Mouse (Mus musculus): ENCODE results near the gene Chst5. TPM values are rescaled to one million over a fixed set of nuclear protein-coding genes. Genes with fewer than 3 reads are reported as not detected.
"Not testable (repeated sequence)": the region's sequence is repeated elsewhere in the genome, so short reads cannot be mapped to it uniquely, and the experiment has no call there.

Gene Chst5
- polyA plus RNA-seq, 1 experiment from 2014 or later: 4.3 TPM

DNA sequence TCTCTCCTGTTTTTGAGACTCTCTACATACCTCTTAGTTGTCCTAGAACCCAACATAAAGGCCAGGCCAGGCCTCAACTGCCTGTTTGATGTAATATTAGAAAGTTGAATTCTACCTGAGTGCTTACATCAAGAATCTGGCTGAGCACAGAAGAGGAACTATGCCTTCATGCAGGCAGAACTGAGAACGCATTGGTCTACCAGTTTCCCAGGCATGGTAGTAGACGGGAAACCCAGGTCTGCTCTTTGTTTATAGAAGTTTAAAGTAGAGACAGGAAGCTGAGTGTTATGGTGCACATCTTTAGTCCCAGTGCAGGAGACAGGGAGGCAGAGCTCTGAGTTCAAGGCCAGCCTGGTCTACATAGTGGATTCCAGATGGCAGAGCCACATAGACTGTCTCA is 36.9 kb upstream of the Chst5 start:
- DNase-seq (ENCODE audit: low spot score) (no peak), ATAC-seq (ENCODE audit: insufficient read depth, low FRiP score, low TSS enrichment) (no peak)
- Histone ChIP-seq H3K27me3 (ENCODE audit: control insufficient read depth, insufficient read depth, low read length) (no peaks in the 10 kb centered on the region), H3K36me3 (ENCODE audit: control insufficient read depth, insufficient read depth, low read length) (peaks cover 13% of the 10 kb centered on the region), H3K4me2 (ENCODE audit: low read depth) (no peak overlapping the region), H3K9me3 (ENCODE audit: control insufficient read depth, low read length) (no peaks in the 10 kb centered on the region), H3K9ac (ENCODE audit: low read length) (no peak overlapping the region), H3K4me3 (ENCODE audit: low read depth, low read length) (no peak overlapping the region), H3K4me1 (ENCODE audit: control insufficient read depth, insufficient read depth, low read length) (no peaks in the 10 kb centered on the region), H3K27ac (ENCODE audit: low read depth, low read length) (no peak overlapping the region)
- 87% methylated on average over 2 of the region's 2 CpGs for WGBS

DNA sequence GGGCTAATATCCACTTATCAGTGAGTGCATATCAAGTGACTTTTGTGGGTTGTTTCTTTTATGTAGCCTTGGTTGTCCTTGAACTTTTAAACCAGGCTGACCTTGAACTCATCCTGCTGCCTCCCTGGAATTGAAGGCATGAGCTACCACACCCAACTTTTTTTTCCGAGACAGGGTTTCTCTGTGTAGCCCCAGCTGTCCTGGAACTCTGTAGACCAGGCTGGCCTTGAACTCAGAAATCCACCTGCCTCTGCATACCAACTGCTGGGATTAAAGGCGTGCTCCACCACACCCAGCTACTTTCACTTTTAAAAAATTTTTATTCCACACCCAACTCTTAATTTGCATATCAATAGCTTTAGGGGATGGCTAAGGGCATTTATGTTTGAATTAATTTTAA is 33.3 kb upstream of the Chst5 start:
- 95% methylated on average over 2 of the region's 2 CpGs for WGBS
- Histone ChIP-seq H3K27ac (ENCODE audit: low read depth, low read length) (no peak overlapping the region), H3K9ac (ENCODE audit: low read length) (no peak overlapping the region), H3K9me3 (ENCODE audit: control insufficient read depth, low read length) (no peaks in the 10 kb centered on the region), H3K4me1 (ENCODE audit: control insufficient read depth, insufficient read depth, low read length) (peaks cover 9% of the 10 kb centered on the region), H3K27me3 (ENCODE audit: control insufficient read depth, insufficient read depth, low read length) (no peaks in the 10 kb centered on the region), H3K4me2 (ENCODE audit: low read depth) (no peak overlapping the region), H3K4me3 (ENCODE audit: low read depth, low read length) (no peak overlapping the region), H3K36me3 (ENCODE audit: control insufficient read depth, insufficient read depth, low read length) (peaks cover 13% of the 10 kb centered on the region)
- ATAC-seq (ENCODE audit: insufficient read depth, low FRiP score, low TSS enrichment) (no peak), DNase-seq (ENCODE audit: low spot score) (no peak)

DNA sequence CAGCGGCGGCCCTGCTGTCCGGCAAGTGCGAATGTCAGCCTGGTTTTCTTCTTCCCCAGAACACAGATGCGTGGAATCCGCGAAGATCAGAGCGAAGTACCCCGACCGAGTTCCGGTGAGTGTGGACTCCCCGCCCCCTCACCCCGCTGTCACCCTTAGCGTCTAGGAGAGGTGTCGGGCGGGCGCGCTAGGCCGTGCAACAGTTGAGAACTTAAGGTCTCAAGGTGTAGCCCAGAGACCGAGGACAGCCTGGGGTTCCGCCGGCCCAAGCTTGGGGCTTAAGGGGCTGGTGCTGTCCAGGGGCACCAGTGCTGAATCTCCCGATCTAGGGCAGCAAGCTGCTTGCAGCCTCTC is 30.8 kb upstream of the Chst5 start:
- Histone ChIP-seq H3K36me3 (ENCODE audit: control insufficient read depth, insufficient read depth, low read length) (peaks cover 2% of the 10 kb centered on the region), H3K9ac (ENCODE audit: low read length) (peak overlapping the region; percentile 87), H3K4me2 (ENCODE audit: low read depth) (peak overlapping the region; percentile 77), H3K4me1 (ENCODE audit: control insufficient read depth, insufficient read depth, low read length) (peaks cover 9% of the 10 kb centered on the region), H3K27me3 (ENCODE audit: control insufficient read depth, insufficient read depth, low read length) (no peaks in the 10 kb centered on the region), H3K9me3 (ENCODE audit: control insufficient read depth, low read length) (no peaks in the 10 kb centered on the region), H3K27ac (ENCODE audit: low read depth, low read length) (no peak overlapping the region), H3K4me3 (ENCODE audit: low read depth, low read length) (peak overlapping the region; percentile 96)
- DNase-seq (ENCODE audit: low spot score) (peak; percentile 59), ATAC-seq (ENCODE audit: insufficient read depth, low FRiP score, low TSS enrichment) (no peak)
- under 1% methylated on average over 23 of the region's 23 CpGs for WGBS

DNA sequence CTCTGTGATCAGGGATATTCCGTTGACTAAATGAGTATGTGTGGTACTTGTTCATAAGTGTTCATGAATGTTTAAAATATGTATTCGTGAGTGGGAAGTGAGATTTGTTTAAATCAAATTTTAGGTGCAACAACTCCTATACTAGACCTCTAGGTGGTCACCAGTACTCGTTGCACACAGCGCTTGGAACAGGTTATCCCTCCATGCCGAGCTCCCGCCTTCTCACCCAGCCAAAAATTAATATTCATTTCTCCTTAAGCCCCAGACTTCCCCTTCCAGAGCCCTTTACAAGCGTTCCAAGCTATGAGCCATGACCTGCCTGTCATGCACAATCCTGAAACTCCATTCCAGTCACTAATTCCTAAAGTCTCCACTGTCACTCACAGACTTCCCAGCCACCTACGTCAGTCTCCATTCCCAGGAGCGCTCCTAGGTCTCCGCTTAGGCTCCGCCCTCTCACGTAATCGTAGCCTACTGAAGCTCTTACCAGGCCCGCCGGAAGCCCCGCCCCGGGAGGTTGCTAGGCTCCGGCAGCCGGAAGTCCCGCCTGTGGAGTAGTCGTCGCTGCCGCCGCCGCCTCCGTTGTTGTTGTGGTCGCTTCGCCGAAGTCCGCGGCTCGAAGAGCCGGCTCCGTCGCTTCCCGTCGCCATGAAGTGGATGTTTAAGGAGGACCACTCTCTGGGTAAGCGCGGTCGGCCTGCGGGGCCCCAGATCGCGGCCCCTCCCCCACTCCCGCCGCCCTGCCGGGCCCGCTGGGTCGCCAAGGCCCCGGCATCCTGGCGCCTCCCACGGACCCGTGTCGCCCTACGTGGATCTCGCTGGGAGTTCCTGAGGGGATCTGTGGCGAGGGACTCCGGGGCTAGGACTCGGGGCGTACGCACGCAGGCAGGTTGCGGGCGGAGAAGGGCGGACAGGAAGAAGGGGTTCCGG is 30.2 kb upstream of the Chst5 start, which contains the start of gene Gabarapl2:
Gene Gabarapl2, plus strand, starts transcription at position 533 of the 930 bp plus-strand sequence.
- H3K27ac ChIP-seq (ENCODE audit: low read depth, low read length): 0 out of 2 replicates have a peak within 1 kb of the TSS, but pooled peaks have one; percentile 35
- peak within 1 kb of the TSS; percentile 96 for H3K4me3 ChIP-seq (ENCODE audit: low read depth, low read length)
- ATAC-seq (ENCODE audit: insufficient read depth, low FRiP score, low TSS enrichment) (peak; percentile 98), DNase-seq (ENCODE audit: low spot score) (peak; percentile 97)
- H3K36me3 ChIP-seq (ENCODE audit: control insufficient read depth, insufficient read depth, low read length): peaks cover 2% of the 10 kb centered on the region
- under 1% methylated on average over 62 of the region's 65 CpGs for WGBS
- peak within 1 kb of the TSS; percentile 87 for H3K9ac ChIP-seq (ENCODE audit: low read length)
- H3K4me1 ChIP-seq (ENCODE audit: control insufficient read depth, insufficient read depth, low read length): peaks cover 9% of the 10 kb centered on the region
- H3K4me2 ChIP-seq (ENCODE audit: low read depth): peak within 1 kb of the TSS; percentile 77
- H3K9me3 ChIP-seq (ENCODE audit: control insufficient read depth, low read length): no peaks in the 10 kb centered on the region
- H3K27me3 ChIP-seq (ENCODE audit: control insufficient read depth, insufficient read depth, low read length): no peaks in the 10 kb centered on the region

DNA sequence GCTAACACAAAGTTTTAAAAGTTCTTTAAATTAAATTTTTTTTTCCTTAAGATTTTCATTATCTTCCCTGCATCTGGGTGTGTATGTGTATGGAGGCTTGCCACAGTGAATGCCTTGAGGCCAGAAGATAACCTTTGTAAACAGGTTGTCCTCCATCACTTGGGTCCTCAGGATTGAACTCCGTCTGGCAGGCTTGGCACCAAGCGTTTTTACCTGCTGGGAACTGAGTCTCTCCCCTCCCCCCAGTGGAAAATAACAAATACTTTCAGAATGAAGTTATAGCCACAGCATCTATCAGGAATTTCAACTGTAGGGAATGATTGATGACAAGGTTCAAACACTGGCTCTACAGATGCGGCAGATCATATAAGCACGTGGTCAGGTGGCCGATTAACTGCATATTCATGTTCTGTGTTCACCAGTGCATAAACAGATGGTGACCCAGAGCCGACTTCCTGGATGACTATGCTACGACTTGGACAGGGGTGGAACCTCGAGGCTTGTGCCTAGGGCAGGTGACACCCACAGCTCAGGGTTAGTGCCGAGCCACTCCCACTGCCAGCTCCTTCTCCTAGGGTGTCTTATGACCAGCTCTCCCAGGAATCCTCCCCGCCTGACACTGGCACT is 29.4 kb upstream of the Chst5 start:
- peak overlapping the region; percentile 1; the same call in 1 of the 2 replicates for H3K9ac ChIP-seq (ENCODE audit: low read length)
- DNase-seq (ENCODE audit: low spot score): peak; percentile 38
- peak; percentile 64 for ATAC-seq (ENCODE audit: insufficient read depth, low FRiP score, low TSS enrichment)
- H3K4me1 ChIP-seq (ENCODE audit: control insufficient read depth, insufficient read depth, low read length): peaks cover 9% of the 10 kb centered on the region
- peaks cover 2% of the 10 kb centered on the region for H3K36me3 ChIP-seq (ENCODE audit: control insufficient read depth, insufficient read depth, low read length)
- WGBS: 13% methylated on average over 10 of the region's 10 CpGs
- no peak overlapping the region for H3K27ac ChIP-seq (ENCODE audit: low read depth, low read length)
- H3K4me3 ChIP-seq (ENCODE audit: low read depth, low read length): peak overlapping the region; percentile 96
- no peaks in the 10 kb centered on the region for H3K9me3 ChIP-seq (ENCODE audit: control insufficient read depth, low read length)
- H3K4me2 ChIP-seq (ENCODE audit: low read depth): peak overlapping the region; percentile 77
- H3K27me3 ChIP-seq (ENCODE audit: control insufficient read depth, insufficient read depth, low read length): no peaks in the 10 kb centered on the region

DNA sequence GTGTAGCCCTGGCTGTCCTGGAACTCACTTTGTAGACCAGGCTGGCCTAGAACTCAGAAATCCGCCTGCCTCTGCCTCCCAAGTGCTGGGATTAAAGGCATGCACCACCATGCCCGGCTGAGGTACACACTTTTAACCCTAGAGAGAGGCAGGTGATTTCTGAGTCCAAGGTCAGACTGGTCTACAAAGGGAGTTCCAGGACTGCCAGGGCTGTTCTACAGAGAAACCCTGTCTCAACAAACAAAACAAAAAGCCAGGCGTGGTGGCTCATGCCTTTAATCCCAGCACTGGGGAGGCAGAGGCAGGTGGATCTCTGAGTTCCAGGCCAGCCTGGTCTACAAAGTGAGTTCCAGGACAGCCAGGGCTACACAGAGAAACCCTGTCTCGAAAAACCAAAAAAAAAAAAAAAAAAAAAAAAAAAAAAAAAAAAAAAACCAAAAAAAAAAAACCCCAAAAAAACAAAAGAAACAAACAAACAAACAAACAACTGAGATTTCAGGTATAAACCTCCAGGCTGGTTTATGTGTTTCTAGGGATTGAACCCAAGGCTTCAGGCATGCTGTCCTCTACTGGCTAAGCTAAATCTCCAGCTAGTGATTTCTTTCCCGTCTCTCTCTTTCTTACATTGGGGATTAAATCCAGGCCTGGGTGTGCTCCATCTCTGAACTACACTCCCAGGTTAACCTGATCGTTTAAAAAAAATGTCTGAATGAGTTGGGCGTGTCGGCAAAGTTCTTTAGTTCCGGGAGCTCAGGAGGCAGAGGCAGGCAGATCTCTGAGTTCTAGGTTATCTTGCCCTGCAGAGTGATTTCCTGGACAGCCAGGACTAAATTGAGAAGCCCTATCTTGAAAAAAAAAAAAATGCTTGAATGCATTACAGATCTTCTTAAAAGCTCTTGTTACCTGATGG is 28.1 kb upstream of the Chst5 start:
- 86% methylated on average over 8 of the region's 9 CpGs for WGBS
- H3K9ac ChIP-seq (ENCODE audit: low read length); H3K9me3 ChIP-seq (ENCODE audit: control insufficient read depth, low read length); H3K4me3 ChIP-seq (ENCODE audit: low read depth, low read length); H3K4me2 ChIP-seq (ENCODE audit: low read depth); H3K27ac ChIP-seq (ENCODE audit: low read depth, low read length); H3K27me3 ChIP-seq (ENCODE audit: control insufficient read depth, insufficient read depth, low read length); H3K4me1 ChIP-seq (ENCODE audit: control insufficient read depth, insufficient read depth, low read length); ATAC-seq (ENCODE audit: insufficient read depth, low FRiP score, low TSS enrichment); DNase-seq (ENCODE audit: low spot score); H3K36me3 ChIP-seq (ENCODE audit: control insufficient read depth, insufficient read depth, low read length): not testable (repeated sequence)

DNA sequence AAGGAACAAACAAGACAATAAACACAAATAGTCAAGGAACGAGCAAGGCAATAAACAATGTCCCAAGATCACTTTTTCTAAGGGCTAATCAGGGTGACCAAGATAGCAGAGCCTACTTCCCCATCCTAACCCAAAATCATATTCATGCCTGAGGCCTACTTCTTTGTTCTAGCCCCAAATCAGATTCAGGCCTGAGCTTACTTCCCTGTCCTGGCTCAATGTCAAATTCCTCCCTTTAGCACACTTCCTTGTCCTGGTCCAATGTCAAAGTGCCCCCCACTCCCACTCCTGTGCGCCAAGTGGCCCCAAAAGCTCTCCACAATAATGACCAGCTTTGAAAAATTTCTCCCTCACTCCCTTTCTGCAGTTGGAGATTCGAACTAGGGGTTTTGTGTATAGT is 26.9 kb upstream of the Chst5 start:
- H3K4me1 ChIP-seq (ENCODE audit: control insufficient read depth, insufficient read depth, low read length): peaks cover 13% of the 10 kb centered on the region
- H3K9ac ChIP-seq (ENCODE audit: low read length): no peak overlapping the region
- ATAC-seq (ENCODE audit: insufficient read depth, low FRiP score, low TSS enrichment) (no peak), DNase-seq (ENCODE audit: low spot score) (no peak)
- H3K27ac ChIP-seq (ENCODE audit: low read depth, low read length): no peak overlapping the region
- no peaks in the 10 kb centered on the region for H3K9me3 ChIP-seq (ENCODE audit: control insufficient read depth, low read length)
- no peaks in the 10 kb centered on the region for H3K36me3 ChIP-seq (ENCODE audit: control insufficient read depth, insufficient read depth, low read length)
- 76% methylated on average over 3 of the region's 3 CpGs for WGBS
- no peaks in the 10 kb centered on the region for H3K27me3 ChIP-seq (ENCODE audit: control insufficient read depth, insufficient read depth, low read length)
- H3K4me2 ChIP-seq (ENCODE audit: low read depth): no peak overlapping the region
- no peak overlapping the region for H3K4me3 ChIP-seq (ENCODE audit: low read depth, low read length)

DNA sequence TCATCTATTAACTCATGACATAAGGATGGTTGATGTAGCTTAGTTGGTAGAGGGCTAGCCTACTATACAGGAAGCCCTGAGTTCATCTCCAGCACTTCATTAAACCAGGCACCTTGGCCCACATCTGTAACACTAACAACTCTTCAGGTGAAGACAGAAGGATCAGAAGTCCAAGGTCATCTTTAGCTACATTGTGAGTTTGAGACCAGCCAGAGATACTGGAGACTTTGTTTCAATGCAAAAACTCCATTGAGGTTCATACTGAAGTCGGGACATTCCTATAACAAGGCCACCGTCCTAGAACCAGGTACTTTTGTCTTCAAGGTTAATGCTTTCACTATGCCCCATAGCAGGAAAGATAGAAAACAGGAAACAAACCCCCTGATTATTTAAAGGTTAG is 24.0 kb upstream of the Chst5 start:
- no peak overlapping the region for H3K4me3 ChIP-seq (ENCODE audit: low read depth, low read length)
- no peaks in the 10 kb centered on the region for H3K27me3 ChIP-seq (ENCODE audit: control insufficient read depth, insufficient read depth, low read length)
- H3K9me3 ChIP-seq (ENCODE audit: control insufficient read depth, low read length): no peaks in the 10 kb centered on the region
- H3K27ac ChIP-seq (ENCODE audit: low read depth, low read length): no peak overlapping the region
- peaks cover 4% of the 10 kb centered on the region; the same call in 1 of the 2 replicates for H3K4me1 ChIP-seq (ENCODE audit: control insufficient read depth, insufficient read depth, low read length)
- H3K4me2 ChIP-seq (ENCODE audit: low read depth): no peak overlapping the region
- DNase-seq (ENCODE audit: low spot score) (no peak), ATAC-seq (ENCODE audit: insufficient read depth, low FRiP score, low TSS enrichment) (no peak)
- no peaks in the 10 kb centered on the region for H3K36me3 ChIP-seq (ENCODE audit: control insufficient read depth, insufficient read depth, low read length)
- H3K9ac ChIP-seq (ENCODE audit: low read length): no peak overlapping the region
- WGBS: 90% methylated on average over 2 of the region's 2 CpGs

Data from neural tube, embryonic 11.5 days (tissue).